Mouse (Mus musculus) thymus, postnatal 25 days (tissue): ENCODE measurements around the gene Akr1c19.

Experiments used
- DNase-seq: peaks from one replicate; pipeline ENCODE4 v3.0.0; 2022

The Akr1c19 gene

GRCm38 (mm10) chr13:4277526-4277925 is 49.0 kb downstream of the Akr1c19 start:
- no peak for DNase-seq

- DNase-seq: no peak
Observed at GRCm38 (mm10) chr13:4279284-4279683, 50.8 kb downstream of the Akr1c19 start, which contains the start of gene Akr1c12. Gene Akr1c12 (minus strand): TSS chr13:4279433.

GRCm38 (mm10) chr13:4281471-4282412 is 53.2 kb downstream of the Akr1c19 start:
- DNase-seq: peak; percentile 5

- no peak for DNase-seq
Observed at GRCm38 (mm10) chr13:4296991-4297390, 68.5 kb downstream of the Akr1c19 start.
